Mouse (Mus musculus) kidney, adult 2 months (tissue): ENCODE results near the gene E430018J23Rik.

ENCODE experiments used
- CTCF ChIP-seq: fragments of 200-500 bp; conservative IDR thresholded peaks from 2 replicates; pipeline ENCODE4 v1.5.1; 2011; ENCODE audit warnings: low read depth, mild to moderate bottlenecking, control low read depth, low read length, moderate library complexity, mixed read lengths; ENCODE audit not compliant: insufficient read depth, insufficient read length
- POLR2A ChIP-seq: fragments of 200-500 bp; IDR thresholded peaks from one replicate; pipeline ENCODE4 v1.6.1; 2011; ENCODE audit warnings: low read depth, low read length, control low read depth

DNA sequence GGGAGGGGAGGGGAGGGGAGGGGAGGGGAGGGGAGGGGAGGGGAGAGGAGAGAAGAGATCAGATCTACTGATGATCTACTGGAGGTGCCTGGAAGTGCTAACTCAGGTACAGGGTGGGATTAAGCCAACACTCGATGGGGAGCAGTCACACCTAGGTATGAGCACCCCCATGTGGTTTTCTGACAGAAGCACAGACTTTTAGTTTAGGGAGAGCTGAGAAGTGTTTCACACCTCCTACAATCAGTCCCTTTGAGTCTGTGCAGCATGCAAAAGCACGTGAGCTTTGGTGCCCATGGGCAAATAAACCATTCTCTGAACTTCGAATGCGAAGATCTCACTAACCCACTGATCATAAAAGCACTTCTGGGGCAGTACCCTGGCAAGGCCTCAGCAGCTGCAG is 51.1 kb downstream of the E430018J23Rik start:
- TF ChIP-seq POLR2A (no peak), CTCF (peak; percentile 51)
